Mouse (Mus musculus) lung, embryonic 15.5 days (tissue): ENCODE measurements around the gene Spag17. TPM values are rescaled to one million over a fixed set of nuclear protein-coding genes. Genes with fewer than 3 reads are reported as not detected.

Source experiments
- ATAC-seq: fragments of 200-750 bp; cut with Nextera tagmentation; 2 replicates; pipeline ENCODE4 v1.8.0; 2017; ENCODE audit warnings: moderate number of reproducible peaks, borderline replicate concordance; ENCODE audit not compliant: low FRiP score, low TSS enrichment; ENCODE audit errors: extremely low read depth
- H3K27ac ChIP-seq: fragments of 300-500 bp; sonication (generic); 2 replicates; pipeline ENCODE4 v1.5.1; 2015; ENCODE audit warnings: moderate library complexity, mild to moderate bottlenecking, inconsistent platforms
- H3K27me3 ChIP-seq: fragments of 300-500 bp; sonication (generic); 2 replicates; pipeline ENCODE4 v1.6.1; 2015; ENCODE audit warnings: inconsistent platforms
- H3K36me3 ChIP-seq: fragments of 300-500 bp; sonication (generic); 2 replicates; pipeline ENCODE4 v1.6.1; 2015; ENCODE audit warnings: inconsistent platforms
- H3K4me1 ChIP-seq: fragments of 300-500 bp; sonication (generic); 2 replicates; pipeline ENCODE4 v1.6.1; 2015; ENCODE audit warnings: inconsistent platforms
- H3K4me2 ChIP-seq: fragments of 300-500 bp; sonication (generic); 2 replicates; pipeline ENCODE4 v1.6.1; 2015; ENCODE audit warnings: inconsistent platforms, mild to moderate bottlenecking, moderate library complexity
- H3K4me3 ChIP-seq: fragments of 300-500 bp; sonication (generic); 2 replicates; pipeline ENCODE4 v1.5.1; 2015; ENCODE audit warnings: mild to moderate bottlenecking, inconsistent platforms
- H3K9ac ChIP-seq: fragments of 300-500 bp; sonication (generic); 2 replicates; pipeline ENCODE4 v1.6.1; 2015; ENCODE audit warnings: inconsistent platforms
- H3K9me3 ChIP-seq: fragments of 300-500 bp; sonication (generic); 2 replicates; pipeline ENCODE4 v1.6.1; 2016; ENCODE audit warnings: inconsistent platforms
- WGBS: fragments of 180-500 bp; shearing (Covaris S2); methylation state at CpG from one replicate; pipeline ENCODE4 v1.1.7; 2015; 5-methylcytosine and 5-hydroxymethylcytosine counted together
- polyA plus RNA-seq: library from polyadenylated mRNA; unstranded; fragments of >200 nt; fragmentation: Nextera tagmentation; extraction: Ambion mirVana; gene quantifications from 2 replicates; pipeline ENCODE4 v1.2.1, GENCODE M21; 2015

Spag17 gene
- polyA plus RNA-seq, 1 experiment from 2014 or later: 4.0 TPM

DNA sequence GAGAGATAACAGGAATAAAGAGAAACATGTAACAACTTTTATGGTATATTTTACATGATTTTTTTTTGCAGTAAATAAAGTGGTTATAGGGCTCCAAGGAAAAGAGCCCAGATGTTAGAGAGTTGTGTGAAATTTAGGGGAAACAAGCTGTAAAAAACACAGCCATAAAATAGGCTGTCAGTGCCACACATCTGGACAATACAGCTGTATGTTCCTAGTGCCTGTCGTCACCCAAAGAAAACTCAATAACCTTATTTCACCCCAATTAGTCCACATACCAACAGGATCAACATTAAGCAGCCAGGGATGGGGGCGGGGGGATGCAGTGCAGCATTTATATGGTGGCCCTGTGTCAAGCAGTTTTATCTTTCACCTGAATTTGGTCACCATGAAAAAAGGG is 81.1 kb downstream of the Spag17 start:
- no peak overlapping the region for H3K4me2 ChIP-seq

DNA sequence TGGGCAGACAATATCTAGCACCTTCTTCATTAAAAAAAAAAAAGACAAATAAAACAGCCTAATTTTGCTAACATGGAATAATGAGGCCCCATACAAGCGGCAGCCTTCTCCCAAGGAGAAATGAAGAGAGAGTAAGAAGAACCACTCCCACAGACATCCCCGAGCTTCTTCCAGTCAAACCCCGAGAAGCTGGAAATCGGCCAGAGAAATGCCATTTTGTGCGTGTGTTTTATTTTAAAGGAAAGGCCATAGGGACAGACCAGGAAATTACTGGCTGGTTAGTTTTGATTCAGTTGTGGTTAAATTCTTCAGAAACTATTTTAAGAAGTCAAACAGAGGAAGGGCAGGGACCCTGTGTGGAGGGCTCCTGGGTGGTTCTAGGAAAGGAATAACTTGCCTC is 85.6 kb downstream of the Spag17 start:
- Histone ChIP-seq H3K9ac (no peak overlapping the region), H3K27me3 (no peaks in the 10 kb centered on the region), H3K4me2 (no peak overlapping the region), H3K4me1 (0 out of 2 replicates have a peak, but pooled peaks cover 4% of the 10 kb centered on the region), H3K9me3 (no peaks in the 10 kb centered on the region), H3K36me3 (no peaks in the 10 kb centered on the region), H3K4me3 (no peak overlapping the region), H3K27ac (no peak overlapping the region)
- no peak for ATAC-seq
- 23% methylated on average over 5 of the region's 5 CpGs for WGBS

More for the DNA sequence above, 81.1 kb downstream of the Spag17 start:
- Histone ChIP-seq H3K27ac (no peak overlapping the region), H3K9me3 (no peaks in the 10 kb centered on the region), H3K9ac (no peak overlapping the region), H3K36me3 (no peaks in the 10 kb centered on the region), H3K27me3 (no peaks in the 10 kb centered on the region), H3K4me3 (no peak overlapping the region), H3K4me1 (0 out of 2 replicates have a peak, but pooled peaks cover 4% of the 10 kb centered on the region)
- ATAC-seq: no peak
- 48% methylated on average over 2 of the region's 2 CpGs for WGBS

DNA sequence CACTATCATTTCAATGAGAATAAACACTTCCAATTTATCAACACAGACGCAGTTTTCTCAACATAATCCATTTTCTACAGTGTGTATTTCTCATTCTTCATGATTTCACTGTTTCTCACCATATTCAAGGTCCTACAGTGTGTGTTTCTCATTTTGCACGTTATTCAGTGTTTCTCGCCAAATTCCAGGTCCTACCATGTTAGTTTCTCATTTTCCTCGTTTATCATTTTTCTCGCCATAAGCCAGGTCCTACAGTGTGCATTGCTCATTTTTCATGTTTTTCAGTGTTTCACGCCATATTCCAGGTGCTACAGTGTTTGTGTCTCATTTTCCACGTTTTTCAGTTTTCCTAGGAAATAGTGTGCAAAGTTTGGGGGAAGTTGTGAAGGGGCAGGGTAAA is 95.8 kb downstream of the Spag17 start:
- Histone ChIP-seq H3K36me3 (no peaks in the 10 kb centered on the region), H3K9ac (no peak overlapping the region), H3K4me2 (no peak overlapping the region), H3K4me1 (no peaks in the 10 kb centered on the region), H3K27ac (no peak overlapping the region), H3K27me3 (no peaks in the 10 kb centered on the region), H3K4me3 (no peak overlapping the region), H3K9me3 (no peaks in the 10 kb centered on the region)
- no peak for ATAC-seq
- 56% methylated on average over 7 of the region's 7 CpGs for whole genome bisulfite sequencing

DNA sequence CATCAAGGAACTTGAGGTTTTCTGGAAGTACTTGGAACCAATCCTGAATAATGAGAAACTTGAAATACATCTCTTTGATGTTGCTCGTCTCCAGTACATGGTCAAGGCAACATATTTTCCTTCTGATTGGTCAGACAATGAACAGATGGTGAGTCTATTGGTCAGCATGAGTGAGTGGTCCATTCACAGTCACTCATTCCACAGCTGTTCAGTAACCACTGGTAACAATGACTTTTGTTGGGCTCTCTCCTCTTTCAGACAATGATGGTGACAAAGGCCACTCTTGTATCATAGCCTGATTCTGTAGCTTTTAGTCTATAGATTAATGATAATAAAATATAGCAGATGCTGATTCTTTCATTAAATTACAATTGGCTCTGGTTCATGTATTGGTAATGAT is 119.5 kb downstream of the Spag17 start:
- no peaks in the 10 kb centered on the region for H3K4me1 ChIP-seq
- ATAC-seq: no peak
- no peak overlapping the region for H3K9ac ChIP-seq
- H3K4me2 ChIP-seq: no peak overlapping the region
- no peak overlapping the region for H3K27ac ChIP-seq
- H3K27me3 ChIP-seq: no peaks in the 10 kb centered on the region
- H3K36me3 ChIP-seq: no peaks in the 10 kb centered on the region
- H3K4me3 ChIP-seq: no peak overlapping the region
- WGBS: 58% methylated on average over 1 of the region's 1 CpGs
- no peaks in the 10 kb centered on the region for H3K9me3 ChIP-seq

DNA sequence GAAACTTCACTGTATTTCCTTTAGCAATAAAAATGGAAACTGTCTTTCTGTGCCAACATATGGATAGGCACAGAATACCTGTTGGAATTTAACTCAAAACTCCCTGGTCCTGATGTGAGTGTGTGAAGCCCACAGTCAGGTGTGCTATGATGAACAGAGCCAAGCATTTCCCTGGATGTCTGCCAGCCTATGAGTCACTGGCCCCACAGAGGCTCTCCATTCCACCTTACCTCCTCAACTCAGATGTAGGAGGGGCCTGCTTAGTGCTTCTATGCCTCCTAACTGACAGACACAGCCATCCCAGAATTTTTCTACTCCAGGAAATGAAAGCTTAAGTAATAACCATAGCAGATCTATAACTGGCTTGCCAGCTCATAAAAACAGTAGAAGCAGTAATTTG is 124.6 kb downstream of the Spag17 start:
- no peaks in the 10 kb centered on the region for H3K4me1 ChIP-seq
- H3K9me3 ChIP-seq: no peaks in the 10 kb centered on the region
- no peak for ATAC-seq
- H3K4me2 ChIP-seq: no peak overlapping the region
- H3K4me3 ChIP-seq: no peak overlapping the region
- no peaks in the 10 kb centered on the region for H3K27me3 ChIP-seq
- H3K27ac ChIP-seq: no peak overlapping the region
- no peaks in the 10 kb centered on the region for H3K36me3 ChIP-seq
- no peak overlapping the region for H3K9ac ChIP-seq

DNA sequence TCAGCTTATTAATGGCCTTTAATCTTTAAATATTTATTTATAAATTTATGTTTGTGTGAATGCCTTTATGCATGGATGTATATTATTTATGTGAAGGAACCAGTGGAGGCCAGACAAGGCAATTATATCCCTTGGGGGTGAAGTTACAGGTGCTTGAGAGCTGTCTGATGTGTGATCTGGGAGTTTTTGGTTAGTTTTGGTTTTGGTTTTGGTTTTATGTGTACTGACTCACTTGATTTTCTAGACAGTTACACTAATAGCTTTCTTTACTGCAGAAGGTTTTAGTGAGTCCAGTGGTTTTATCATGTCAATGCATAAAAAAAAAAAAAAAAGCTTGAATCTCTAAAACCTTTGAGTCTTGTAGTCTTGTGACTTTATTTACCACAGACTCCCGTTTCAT is 128.9 kb downstream of the Spag17 start:
- no peak overlapping the region for H3K4me2 ChIP-seq
- 79% methylated on average over 1 of the region's 1 CpGs for WGBS
- H3K4me1 ChIP-seq: no peaks in the 10 kb centered on the region
- no peaks in the 10 kb centered on the region for H3K27me3 ChIP-seq
- H3K27ac ChIP-seq: no peak overlapping the region
- H3K4me3 ChIP-seq: no peak overlapping the region
- H3K9me3 ChIP-seq: no peaks in the 10 kb centered on the region
- no peaks in the 10 kb centered on the region for H3K36me3 ChIP-seq
- no peak overlapping the region for H3K9ac ChIP-seq
- no peak for ATAC-seq

DNA sequence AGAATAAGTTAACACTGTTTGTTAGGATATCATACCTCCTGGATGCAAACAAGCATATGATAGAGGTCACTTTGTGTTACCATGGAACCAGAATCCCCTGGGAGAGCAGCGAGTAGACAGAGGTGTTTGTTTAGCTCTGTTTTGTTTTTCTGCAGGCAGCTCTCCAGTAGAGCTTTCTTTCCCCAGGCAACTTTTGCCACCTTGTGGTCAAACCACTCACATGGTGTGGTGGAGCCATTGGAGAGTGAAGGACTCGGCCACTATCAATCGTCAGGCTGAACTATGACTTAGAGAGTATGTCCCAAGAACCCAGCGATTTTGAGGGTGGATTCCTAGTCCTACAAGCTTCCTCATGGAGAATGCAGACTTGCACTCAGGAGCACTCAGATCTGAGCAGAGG is 146.1 kb downstream of the Spag17 start:
- no peaks in the 10 kb centered on the region for H3K36me3 ChIP-seq
- WGBS: 35% methylated on average over 4 of the region's 4 CpGs
- no peak overlapping the region for H3K9ac ChIP-seq
- ATAC-seq: no peak
- H3K9me3 ChIP-seq: no peaks in the 10 kb centered on the region
- H3K4me3 ChIP-seq: no peak overlapping the region
- H3K4me2 ChIP-seq: no peak overlapping the region
- no peaks in the 10 kb centered on the region for H3K4me1 ChIP-seq
- no peak overlapping the region for H3K27ac ChIP-seq
- no peaks in the 10 kb centered on the region for H3K27me3 ChIP-seq

DNA sequence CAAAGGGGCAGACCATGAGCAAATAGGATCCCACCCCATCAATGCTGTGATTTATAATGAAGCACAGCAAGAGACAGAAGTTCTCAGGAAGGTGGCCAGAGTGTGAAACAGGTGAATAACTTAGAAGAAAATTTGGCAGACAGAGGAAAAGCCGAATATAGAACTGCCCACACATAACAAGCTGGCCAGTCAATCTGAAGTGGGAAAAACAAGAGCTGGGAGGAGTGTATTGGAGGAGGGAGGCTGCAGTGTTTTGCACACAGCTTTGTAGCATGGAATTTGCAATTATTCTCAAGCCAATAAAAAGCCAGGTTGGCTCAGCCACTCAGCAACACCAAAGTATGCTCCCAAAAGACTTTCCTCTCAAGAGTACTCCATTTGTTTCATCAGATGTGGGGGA is 147.8 kb downstream of the Spag17 start:
- Histone ChIP-seq H3K36me3 (no peaks in the 10 kb centered on the region), H3K9ac (no peak overlapping the region), H3K4me1 (no peaks in the 10 kb centered on the region), H3K27me3 (no peaks in the 10 kb centered on the region), H3K4me3 (no peak overlapping the region), H3K4me2 (no peak overlapping the region), H3K27ac (no peak overlapping the region), H3K9me3 (no peaks in the 10 kb centered on the region)
- no peak for ATAC-seq
- 38% methylated on average over 1 of the region's 1 CpGs for WGBS

DNA sequence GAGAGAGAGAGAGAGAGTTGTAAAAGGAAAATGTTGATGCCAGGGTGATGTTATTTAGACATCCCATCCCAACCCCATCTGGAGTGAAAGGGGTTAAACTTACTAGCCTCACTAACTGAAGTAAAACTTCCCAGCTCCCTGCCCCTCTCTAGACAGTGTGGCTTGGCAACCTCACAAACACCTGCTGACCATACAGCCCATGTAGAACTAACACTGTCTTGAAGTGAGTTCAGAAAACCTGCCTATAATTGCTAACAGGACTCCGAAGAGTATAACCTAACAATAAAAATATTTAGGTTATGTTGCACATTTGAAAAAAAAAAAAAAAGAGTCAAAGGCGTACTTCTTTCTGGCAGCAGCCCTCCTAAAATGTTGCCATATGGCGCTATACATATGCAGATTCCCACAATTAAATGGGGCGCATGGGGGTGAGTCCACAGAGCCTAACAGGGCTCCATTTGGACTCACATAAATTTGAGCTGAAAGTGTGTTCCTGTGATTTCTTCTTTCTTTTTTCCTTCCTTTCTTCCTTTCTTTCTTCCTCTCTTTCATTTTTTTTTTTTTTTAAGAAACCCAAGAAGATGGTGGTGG is 149.3 kb downstream of the Spag17 start:
- Histone ChIP-seq H3K27me3 (no peaks in the 10 kb centered on the region), H3K36me3 (no peaks in the 10 kb centered on the region), H3K9ac (no peak overlapping the region), H3K27ac (no peak overlapping the region), H3K4me3 (no peak overlapping the region), H3K4me1 (no peaks in the 10 kb centered on the region), H3K4me2 (no peak overlapping the region), H3K9me3 (no peaks in the 10 kb centered on the region)
- ATAC-seq: no peak
- 77% methylated on average over 4 of the region's 4 CpGs for WGBS

DNA sequence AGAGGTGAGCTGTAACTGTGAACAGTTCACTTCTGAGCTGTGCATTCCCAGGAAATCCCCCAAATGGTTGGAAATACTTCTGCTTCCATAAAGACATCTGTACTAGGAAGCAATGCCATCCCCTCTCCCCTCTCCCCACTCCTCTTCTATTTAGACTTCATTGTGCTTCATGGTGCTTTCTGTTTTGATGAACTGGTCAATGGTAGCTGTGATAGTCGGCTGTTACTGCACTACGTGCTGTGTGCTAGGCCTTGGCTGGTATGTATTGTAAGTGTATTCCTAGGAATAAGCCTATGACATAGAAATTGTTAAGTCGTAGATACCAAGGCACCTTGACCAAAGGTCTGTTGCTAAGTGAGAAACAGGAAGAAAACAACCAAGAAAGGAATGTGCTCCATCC is 149.9 kb downstream of the Spag17 start:
- H3K4me3 ChIP-seq: no peak overlapping the region
- no peak overlapping the region for H3K27ac ChIP-seq
- H3K4me2 ChIP-seq: no peak overlapping the region
- H3K9me3 ChIP-seq: no peaks in the 10 kb centered on the region
- 74% methylated on average over 3 of the region's 3 CpGs for WGBS
- H3K4me1 ChIP-seq: no peaks in the 10 kb centered on the region
- H3K27me3 ChIP-seq: no peaks in the 10 kb centered on the region
- no peak overlapping the region for H3K9ac ChIP-seq
- ATAC-seq: no peak
- no peaks in the 10 kb centered on the region for H3K36me3 ChIP-seq

DNA sequence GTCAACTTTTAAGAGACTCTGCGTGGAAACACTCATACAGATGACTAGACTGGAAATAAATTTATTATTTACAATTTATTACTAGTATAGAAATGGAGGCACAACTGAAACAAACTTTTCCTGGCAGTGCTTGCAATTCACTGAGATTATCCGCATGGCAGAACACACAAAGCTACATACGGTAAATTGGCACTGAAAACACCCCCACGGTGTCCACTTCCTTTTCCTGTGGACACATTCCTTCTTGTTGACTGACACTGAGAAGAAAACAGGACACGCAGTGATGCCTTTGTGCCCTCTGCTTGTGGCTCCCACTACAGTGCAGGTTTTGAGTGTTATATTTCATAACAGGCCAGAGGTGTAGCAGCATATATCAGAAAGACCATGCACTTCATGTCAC is 151.6 kb downstream of the Spag17 start:
- Histone ChIP-seq H3K9me3 (no peaks in the 10 kb centered on the region), H3K27ac (no peak overlapping the region), H3K9ac (no peak overlapping the region), H3K36me3 (no peaks in the 10 kb centered on the region), H3K27me3 (no peaks in the 10 kb centered on the region), H3K4me3 (no peak overlapping the region), H3K4me1 (no peaks in the 10 kb centered on the region), H3K4me2 (no peak overlapping the region)
- no peak for ATAC-seq
- 60% methylated on average over 5 of the region's 5 CpGs for WGBS

DNA sequence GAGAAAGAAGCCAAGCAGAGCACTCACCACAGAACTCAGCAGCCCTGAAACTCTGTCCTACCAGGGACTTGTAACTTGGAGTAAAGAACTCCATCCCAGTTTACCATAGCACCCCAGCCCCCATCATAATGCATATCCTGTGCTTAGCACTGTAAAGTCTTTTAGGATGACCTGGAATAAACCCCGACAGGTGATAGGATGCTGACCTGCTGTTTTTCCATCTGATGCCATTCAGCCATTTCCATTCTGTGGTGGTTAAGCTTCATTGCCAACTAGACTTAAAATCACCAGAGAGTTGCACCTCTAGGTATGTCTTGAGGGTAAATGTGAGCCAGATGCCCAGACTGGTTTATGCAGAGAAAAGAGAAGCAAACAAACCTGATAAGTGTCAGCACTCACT is 189.2 kb downstream of the Spag17 start:
- Histone ChIP-seq H3K27me3 (no peaks in the 10 kb centered on the region), H3K9ac (no peak overlapping the region), H3K36me3 (no peaks in the 10 kb centered on the region), H3K4me2 (no peak overlapping the region), H3K27ac (no peak overlapping the region), H3K4me1 (no peaks in the 10 kb centered on the region), H3K9me3 (no peaks in the 10 kb centered on the region), H3K4me3 (no peak overlapping the region)
- WGBS: 78% methylated on average over 1 of the region's 1 CpGs
- ATAC-seq: no peak
